Mouse (Mus musculus) embryonic stem cell, embryonic (primary cell): ENCODE data around the gene Sirt6.

Experiments used
- CTCF ChIA-PET, 4 experiments: fragments of 300-600 bp in 2 of 4; fragments of 350-600 bp in 2 of 4; sonication (Branson Sonifier 250); formaldehyde crosslinking; loops; one replicate each; lab custom pipeline; 2022; ENCODE audit warnings: inconsistent platforms in 2 of 4; lab: Charles Lee
- POLR2A ChIA-PET, 4 experiments: fragments of 300-600 bp in 2 of 4; fragments of 350-600 bp in 2 of 4; sonication (Branson Sonifier 250); formaldehyde crosslinking; loops; one replicate each; lab custom pipeline; 2022; ENCODE audit warnings: antibody characterized with exemption in 4 of 4, inconsistent platforms in 1 of 4; lab: Charles Lee

The Sirt6 gene

DNA sequence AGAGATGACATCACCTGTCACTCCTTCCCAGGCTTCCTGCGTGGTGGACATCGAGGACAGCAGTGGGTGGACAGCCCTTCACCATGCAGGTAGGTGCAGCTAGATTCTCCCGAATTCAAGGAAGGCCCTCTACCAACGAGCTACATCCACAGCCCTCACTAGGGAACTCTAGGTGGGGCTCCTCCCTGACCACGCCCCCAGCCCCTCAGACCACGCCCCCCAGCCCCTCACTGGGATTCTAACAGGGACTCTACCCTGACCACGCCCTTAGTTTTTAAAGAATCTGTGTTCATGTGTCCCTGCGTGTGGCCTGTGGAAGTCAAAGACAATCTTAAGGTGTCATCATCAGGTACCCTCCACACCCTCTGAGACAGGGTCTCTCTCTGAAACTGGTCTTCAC, 8.7 kb upstream of the Sirt6 start:
- ChIA-PET POLR2A (interaction anchor here in 2 of 4 experiments (0.5 to 7.2 kb wide), 7 partner anchors 8 to 23 kb away, joined by 3 to 64 read pairs (median 4); partner anchors contain the start of gene Sirt6 (in 1 of the 2)), CTCF (interaction anchor here in 1 of 4 experiments (1.0 kb wide), 1 partner anchor 25 kb away, joined by 3 read pairs; no protein-coding TSS in a partner anchor)

DNA sequence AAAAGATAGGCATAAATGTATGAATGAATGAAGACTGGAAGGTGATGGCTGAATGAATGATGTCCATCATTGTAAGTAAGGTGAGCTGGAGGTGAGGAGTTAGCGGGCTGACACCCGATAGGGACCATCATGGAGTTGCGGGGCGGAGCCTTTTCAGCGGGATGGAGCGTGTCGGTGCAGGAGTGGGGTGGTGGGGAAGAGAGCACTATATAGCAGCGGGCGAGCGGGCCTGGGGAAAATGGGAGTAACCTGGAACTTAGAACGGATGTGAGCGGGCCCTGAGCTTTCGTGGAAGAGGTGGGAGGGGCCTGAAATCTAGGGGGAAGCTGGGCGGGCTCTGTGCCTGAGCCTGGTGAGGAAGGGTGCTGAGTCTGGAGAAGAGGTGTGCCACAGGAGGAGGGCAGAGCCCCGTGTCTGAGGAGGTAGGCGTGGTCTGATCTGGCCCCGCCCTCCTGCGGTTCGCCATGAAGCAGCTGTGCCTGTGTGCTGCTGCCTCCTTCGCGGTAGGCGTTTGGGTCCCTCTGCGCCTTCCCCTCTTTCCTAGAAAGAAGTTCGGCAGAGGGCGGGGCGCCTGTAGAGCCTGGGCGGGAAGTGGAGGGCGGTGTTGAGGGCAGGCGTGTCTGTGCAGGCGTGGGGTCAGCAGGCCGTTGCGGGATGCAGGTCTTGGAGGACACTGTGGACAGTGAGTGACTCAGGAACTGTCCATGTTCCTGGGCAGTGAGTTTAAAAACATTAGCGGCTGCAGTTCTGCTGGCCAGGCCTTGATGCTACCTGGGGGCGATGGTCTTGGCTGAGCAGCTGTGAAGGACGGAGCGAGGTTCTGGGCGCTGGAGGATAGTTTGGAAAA, 5.9 kb upstream of the Sirt6 start:
- ChIA-PET POLR2A (interaction anchor here (0.5 to 7.2 kb wide), 25 partner anchors 9 to 1127 kb away, joined by 3 to 64 read pairs (median 4); partner anchors contain the start of genes Cactin (in 1 of the 4), Gm10778 (in 1 of the 4) and Zfp873 (in 1 of the 4)), CTCF (interaction anchor here in 3 of 4 experiments (0.7 to 1.5 kb wide), 9 partner anchors 9 to 341 kb away, joined by 3 to 6 read pairs (median 3); partner anchors contain the start of gene Pip5k1c (in 1 of the 3))

DNA sequence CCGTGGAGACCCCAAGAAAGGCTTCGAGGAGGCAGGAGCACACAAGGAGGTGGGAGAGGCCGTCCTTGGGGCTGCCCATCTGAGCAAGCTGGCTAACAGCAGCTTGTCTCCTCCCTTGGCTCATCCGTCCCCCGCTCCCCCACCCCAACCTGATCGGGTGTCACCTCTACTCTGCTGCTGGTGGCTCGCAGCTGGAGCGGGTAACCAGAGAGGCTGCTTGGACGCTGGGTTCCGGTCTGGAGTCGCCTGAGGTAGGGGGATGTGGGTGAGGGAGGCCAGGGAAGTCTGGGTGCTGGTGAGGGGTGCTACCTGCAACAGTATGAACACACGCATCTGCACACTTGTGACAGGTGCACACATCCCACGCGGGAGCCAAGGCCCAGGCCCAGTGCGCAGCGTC, 793 bp upstream of the Sirt6 start, which contains the start of gene Ankrd24:
Ankrd24 (plus strand) TSS at position 151 of the 400 bp plus-strand sequence.
- POLR2A ChIA-PET: interaction anchor here in 3 of 4 experiments (1.0 to 6.4 kb wide), 8 partner anchors 13 to 91 kb away, joined by 3 to 54 read pairs (median 10); partner anchors contain the start of gene Gna11 (in 1 of the 3)
- CTCF ChIA-PET: no interaction called here

DNA sequence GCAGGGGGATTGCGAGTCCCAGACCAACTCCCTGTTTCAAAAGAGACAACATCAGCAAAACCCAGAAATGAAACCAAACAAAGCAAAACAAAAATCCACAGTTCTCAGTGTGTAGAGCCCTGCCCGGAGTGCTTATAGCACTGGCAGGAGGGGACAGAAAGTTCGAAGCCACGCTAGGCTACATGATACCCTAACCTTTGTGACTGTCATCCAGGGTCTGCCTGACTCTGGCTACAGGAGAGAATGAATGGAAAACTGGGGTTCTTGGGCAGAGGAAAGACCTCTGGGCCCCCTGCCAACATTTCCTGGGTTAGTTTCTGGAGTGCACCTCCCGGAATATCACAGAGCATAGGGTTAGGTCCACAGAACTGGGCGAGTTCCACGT, 231 bp upstream of the Sirt6 start:
- POLR2A ChIA-PET: interaction anchor here (0.6 to 6.4 kb wide), 18 partner anchors 8 to 307 kb away, joined by 3 to 54 read pairs (median 4); partner anchors contain the start of gene Gna11 (in 1 of the 4)

DNA sequence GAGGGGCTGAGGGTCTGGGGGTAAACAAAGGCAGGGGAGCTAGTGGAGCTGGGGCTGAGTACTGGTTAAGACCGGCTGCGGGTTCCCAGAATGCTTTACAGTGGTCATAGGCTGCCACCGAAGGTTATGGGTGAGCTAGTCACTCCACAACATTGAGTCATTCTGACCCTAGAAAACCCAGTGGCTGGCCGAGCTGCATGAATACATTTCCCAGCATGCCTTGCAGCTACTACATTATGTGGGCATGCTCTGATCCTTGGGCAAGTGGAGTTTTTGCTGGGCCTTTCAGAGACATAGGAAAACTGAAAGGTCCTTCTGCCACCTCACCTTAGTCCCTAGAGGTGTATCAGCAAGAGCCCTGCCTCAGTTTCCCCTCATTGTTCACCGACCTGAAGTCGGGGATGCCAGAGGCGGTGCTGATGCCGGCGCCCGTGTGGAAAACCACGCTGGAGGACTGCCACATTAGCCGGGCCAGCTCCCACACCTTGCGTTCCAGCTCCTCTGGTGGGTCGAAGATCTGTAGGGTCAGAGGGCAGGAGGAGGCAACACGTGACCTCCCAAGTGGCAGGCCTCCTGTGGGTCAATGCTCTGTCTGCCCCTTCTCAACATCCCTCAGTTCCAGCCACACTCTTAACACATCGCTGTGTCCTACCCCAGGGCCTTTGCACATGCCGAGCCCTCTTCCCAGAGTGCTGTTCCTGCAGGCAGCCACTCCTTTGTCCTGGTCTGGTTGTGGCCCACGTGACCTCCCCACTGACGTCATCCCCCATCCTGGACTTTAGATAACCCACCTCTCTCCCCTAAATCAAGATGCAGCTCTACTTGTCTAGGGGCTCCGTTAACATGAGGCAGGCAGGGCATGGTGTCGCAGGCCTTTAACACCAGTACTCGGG, 1.2 kb downstream of the Sirt6 start:
- ChIA-PET CTCF (interaction anchor here in 3 of 4 experiments (0.6 to 3.7 kb wide), 8 partner anchors 21 to 1664 kb away, joined by 3 to 15 read pairs (median 4); partner anchors contain the start of gene Fzr1 (in 1 of the 3)), POLR2A (interaction anchor here (0.5 to 6.4 kb wide), 37 partner anchors 9 to 997 kb away, joined by 3 to 54 read pairs (median 4); partner anchors contain the start of genes 1190007I07Rik (in 1 of the 4), BC025920 (in 1 of the 4), Gm10778 (in 1 of the 4) and Ncln (in 1 of the 4))

More for the DNA sequence above, 231 bp upstream of the Sirt6 start:
- CTCF ChIA-PET: interaction anchor here in 1 of 4 experiments (0.9 to 3.7 kb wide), 2 partner anchors 25 to 77 kb away, joined by 3 to 15 read pairs; no protein-coding TSS in a partner anchor

DNA sequence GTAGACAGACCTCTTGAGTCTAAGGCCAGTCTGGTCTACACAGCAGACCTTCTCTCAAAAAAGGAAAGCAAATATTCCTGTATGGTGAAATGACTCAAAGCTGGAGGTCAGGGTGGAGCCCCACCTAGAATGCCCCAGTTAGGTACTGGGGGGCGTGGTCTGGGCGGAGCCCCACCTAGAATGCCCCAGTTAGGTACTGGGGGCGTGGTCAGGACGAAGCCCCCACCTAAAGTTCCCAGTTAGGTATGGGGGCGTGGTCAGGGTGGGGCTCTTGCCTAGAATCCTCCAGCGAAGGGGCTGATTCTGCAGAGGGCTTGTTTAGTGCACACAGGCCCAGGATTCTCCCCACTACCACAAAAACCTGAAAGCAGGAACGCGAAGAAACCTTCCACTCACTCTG, 4.2 kb downstream of the Sirt6 start:
- CTCF ChIA-PET: interaction anchor here in 2 of 4 experiments (0.6 to 0.9 kb wide), 3 partner anchors 19 to 70 kb away, joined by 3 to 4 read pairs (median 3); no protein-coding TSS in a partner anchor
- POLR2A ChIA-PET: interaction anchor here in 2 of 4 experiments (0.8 to 2.1 kb wide), 15 partner anchors 8 to 505 kb away, joined by 3 to 9 read pairs (median 4); partner anchors contain the start of gene Ncln (in 1 of the 2)

DNA sequence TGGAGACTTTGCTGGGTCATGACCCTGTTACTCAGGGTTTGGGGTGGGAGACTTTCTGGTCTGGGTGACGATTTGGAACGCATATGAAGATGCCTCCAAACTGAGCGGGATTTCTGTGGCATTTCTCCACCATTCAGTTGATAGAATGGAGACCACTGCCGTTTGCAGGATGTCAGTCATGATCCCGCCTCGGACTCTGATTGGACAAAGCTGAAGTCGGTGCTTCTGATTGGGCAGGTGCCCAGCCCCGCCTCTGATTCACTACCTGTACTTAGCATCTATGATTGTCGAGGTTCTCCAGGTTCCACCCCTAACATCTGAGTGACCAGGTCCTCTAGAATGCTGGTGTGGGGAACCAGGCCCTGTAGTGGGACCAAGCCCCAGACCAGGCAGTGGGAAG, 6.8 kb downstream of the Sirt6 start:
- POLR2A ChIA-PET: interaction anchor here in 2 of 4 experiments (0.6 to 1.6 kb wide), 5 partner anchors 13 to 137 kb away, joined by 3 to 6 read pairs (median 4); no protein-coding TSS in a partner anchor

DNA sequence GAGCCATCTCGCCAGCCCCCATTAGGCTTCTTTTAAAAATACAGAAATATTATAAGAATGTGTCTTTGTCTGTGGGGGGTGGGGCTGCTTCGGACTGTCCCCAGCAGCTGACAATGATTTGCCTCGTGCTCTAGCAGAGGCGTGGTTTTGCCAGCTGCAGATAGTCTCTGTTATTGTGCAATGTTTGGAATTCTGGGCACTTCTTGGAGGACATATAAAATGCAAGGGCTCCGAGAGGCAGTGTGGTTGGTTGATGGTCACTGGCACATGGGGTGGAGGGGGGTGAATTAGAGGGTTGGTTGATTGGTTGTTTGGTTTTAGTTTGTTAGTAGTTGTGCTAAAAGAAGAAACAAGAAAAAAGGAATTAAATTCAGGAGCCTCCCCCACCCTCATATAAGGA, 7.6 kb downstream of the Sirt6 start:
- ChIA-PET CTCF (interaction anchor here in 1 of 4 experiments (1.0 to 1.7 kb wide), 2 partner anchors 18 to 69 kb away, joined by 3 to 4 read pairs; no protein-coding TSS in a partner anchor), POLR2A (interaction anchor here in 2 of 4 experiments (1.2 to 1.6 kb wide), 2 partner anchors 14 to 23 kb away, joined by 6 read pairs; no protein-coding TSS in a partner anchor)

More for the DNA sequence above, 6.8 kb downstream of the Sirt6 start:
- CTCF ChIA-PET: interaction anchor here in 1 of 4 experiments (1.0 to 1.7 kb wide), 2 partner anchors 17 to 70 kb away, joined by 3 to 4 read pairs; no protein-coding TSS in a partner anchor

DNA sequence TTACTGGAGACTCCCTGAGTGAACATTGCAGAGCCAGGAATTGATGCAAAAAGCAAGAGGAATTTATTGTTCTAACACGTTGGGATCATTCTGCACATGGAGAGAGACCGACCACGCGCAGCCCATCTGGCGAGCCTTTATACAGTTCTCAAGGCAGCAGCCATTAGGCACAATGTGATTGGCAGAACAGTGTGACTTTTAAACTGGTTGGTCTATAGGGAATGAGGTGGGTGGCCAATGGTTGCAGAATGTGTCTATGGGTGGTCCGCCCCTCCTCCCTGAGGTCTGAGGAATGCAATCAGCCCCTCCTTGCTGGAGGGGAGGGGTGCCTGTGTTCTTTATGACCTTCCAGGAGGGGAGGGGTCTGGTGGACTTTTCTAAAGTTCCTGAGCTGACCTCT, 12.1 kb downstream of the Sirt6 start:
- CTCF ChIA-PET: interaction anchor here in 3 of 4 experiments (0.9 to 1.7 kb wide), 4 partner anchors 11 to 71 kb away, joined by 3 to 4 read pairs (median 3); partner anchors contain the start of gene Gna11 (in 1 of the 3)

DNA sequence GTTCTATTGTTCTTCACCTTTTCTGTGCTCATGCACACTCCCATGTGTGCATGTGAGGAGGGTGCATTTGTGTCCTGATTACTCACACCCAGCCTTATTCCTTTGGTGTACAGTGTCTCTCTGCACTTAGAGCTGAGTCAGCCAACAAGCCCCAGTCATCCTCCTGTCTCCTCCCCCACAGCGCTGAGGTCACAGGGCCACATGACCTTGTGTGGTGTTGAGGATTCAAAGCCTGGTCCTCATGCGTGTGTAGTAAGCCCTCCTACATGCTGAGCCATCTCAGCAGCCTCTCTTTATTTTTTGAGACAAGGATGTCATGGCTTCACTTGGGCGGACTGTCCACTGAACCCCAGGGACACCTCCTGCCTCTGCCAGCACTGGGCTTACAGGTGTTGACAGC, 14.8 kb downstream of the Sirt6 start:
- ChIA-PET POLR2A (interaction anchor here in 3 of 4 experiments (0.6 to 1.6 kb wide), 6 partner anchors 10 to 48 kb away, joined by 3 to 7 read pairs (median 3); no protein-coding TSS in a partner anchor), CTCF (interaction anchor here in 1 of 4 experiments (0.5 to 1.1 kb wide), 3 partner anchors 48 to 324 kb away, joined by 3 to 4 read pairs (median 3); no protein-coding TSS in a partner anchor)

More for the DNA sequence above, 12.1 kb downstream of the Sirt6 start:
- POLR2A ChIA-PET: interaction anchor here in 3 of 4 experiments (0.7 to 4.9 kb wide), 12 partner anchors 9 to 50 kb away, joined by 3 to 47 read pairs (median 4); partner anchors contain the start of genes BC025920 (in 2 of the 3), Sirt6 (in 2 of the 3) and Ankrd24 (in 1 of the 3)

DNA sequence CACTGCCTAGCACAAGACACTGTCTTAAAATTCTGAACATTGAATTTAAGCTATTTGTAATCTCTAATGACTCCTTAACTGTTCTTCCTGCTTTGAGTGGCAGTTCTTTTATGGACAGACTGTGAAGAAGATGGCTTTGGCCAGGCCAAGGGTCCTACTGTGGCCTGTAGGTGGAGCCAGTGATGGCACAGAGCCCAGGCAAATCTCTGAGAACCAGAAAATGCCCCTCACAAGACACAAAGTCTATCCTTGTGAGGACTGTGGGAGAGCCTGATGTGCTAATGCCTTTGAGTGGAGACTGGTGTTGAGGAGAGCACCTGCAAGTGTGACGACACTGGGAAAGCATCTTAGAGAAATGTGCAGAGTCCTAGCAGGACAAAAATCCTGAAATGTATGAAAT, 19.3 kb downstream of the Sirt6 start:
- CTCF ChIA-PET: no interaction called here
- POLR2A ChIA-PET: interaction anchor here in 1 of 4 experiments (1.9 kb wide), 1 partner anchor 15 kb away, joined by 4 read pairs; no protein-coding TSS in a partner anchor

DNA sequence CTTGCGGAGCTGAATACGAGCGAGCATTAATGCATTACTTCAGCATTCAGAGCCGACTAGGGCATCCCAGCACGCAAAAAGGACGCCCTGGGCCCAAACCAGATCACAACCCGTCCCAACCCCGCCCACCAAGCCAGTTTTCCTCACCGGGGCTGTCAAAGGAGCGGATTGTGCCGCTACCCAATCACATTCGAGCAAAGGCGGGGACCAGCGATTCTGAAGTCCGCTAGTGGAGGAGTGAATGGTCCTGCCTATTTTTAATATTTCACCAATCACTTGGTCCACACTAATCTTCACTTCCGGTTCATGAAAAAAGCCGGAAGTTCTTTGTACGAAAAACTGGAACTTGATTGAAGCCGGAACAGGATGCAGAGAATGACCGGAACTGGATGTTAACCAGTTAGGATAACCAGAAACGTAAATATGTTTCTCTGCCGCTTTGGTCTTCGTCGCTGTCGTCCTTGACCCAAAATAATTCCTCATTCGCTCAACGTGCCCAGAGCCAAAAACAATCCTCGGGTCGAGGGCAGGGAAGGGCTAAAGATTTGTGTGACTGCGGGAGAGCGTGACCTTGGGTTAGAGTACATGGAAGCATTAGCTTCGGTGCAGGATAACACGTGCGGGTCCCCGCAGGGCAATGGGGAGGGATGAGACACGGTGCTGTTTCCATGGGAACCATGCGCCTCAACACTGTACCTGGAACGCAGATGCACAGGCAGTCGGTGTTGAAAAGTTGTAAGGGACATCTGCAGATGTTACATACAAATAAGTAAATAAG, 21.4 kb downstream of the Sirt6 start, which contains the start of gene BC025920:
BC025920 (plus strand) TSS at position 297 of the 778 bp plus-strand sequence.
- CTCF ChIA-PET: interaction anchor here in 2 of 4 experiments (0.8 to 4.9 kb wide), 8 partner anchors 12 to 1754 kb away, joined by 3 to 97 read pairs (median 6); partner anchors contain the start of genes D10Wsu102e (in 1 of the 2) and Tle2 (in 1 of the 2)
- POLR2A ChIA-PET: interaction anchor here in 3 of 4 experiments (0.7 to 2.5 kb wide), 13 partner anchors 9 to 98 kb away, joined by 3 to 7 read pairs (median 4); partner anchors contain the start of gene Aes (in 1 of the 3)

DNA sequence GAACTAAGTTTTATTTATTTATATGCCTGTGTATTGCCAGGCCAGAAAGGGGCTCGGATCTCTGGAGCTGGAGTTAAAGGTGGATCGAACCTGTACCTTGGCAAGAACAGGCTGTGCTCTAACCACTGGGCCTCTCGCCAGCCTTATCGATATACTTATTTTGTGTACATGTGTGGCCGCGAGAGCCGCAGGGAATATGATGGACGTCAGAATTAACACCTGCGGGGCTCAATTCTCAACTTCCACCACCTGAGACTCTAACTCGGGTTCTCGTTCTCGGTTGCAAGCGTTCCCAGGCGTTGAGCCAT, 22.0 kb downstream of the Sirt6 start:
- CTCF ChIA-PET: interaction anchor here in 3 of 4 experiments (0.8 to 4.9 kb wide), 17 partner anchors 12 to 1754 kb away, joined by 3 to 97 read pairs (median 4); partner anchors contain the start of genes Tle2 (in 2 of the 3), D10Wsu102e (in 1 of the 3) and Timm13 (in 1 of the 3)
- POLR2A ChIA-PET: interaction anchor here in 3 of 4 experiments (0.7 to 2.5 kb wide), 15 partner anchors 9 to 97 kb away, joined by 3 to 8 read pairs (median 4); partner anchors contain the start of genes Aes (in 1 of the 3) and Sirt6 (in 1 of the 3)

DNA sequence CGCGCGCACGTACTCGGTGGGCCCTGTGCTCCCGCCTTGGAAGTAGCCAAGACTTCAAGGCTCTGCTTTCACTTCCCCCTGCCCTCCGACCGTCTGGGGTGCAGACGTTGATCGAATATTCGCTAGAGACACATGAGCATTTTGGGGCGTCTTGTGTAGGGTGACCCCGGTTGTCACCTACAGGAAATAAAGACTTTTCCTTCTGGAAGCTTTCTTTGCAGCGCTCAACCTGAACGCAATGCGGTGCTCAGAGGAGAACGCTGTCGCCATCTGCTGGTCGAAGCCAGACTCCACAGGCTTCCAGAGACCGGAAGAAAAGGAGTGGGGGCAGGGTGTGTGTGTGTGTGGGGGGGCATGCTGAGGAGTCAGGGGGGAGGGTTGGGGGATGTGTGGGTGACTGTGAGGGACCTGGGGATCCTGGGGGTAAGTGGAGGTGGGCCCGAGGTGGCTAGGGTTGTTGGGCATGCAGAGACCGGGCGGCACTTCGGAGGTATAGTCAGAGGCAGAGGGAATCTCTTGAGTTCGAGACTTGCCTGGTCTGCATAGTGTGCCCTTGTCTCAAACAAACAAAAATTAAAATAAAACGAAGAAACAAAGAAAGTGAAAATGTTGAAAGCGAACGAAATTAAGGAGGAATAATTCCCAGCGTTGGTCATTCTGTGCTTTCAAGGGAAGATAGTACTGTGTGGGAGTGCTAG, 22.5 kb downstream of the Sirt6 start:
- ChIA-PET CTCF (interaction anchor here (0.5 to 4.9 kb wide), 40 partner anchors 9 to 1755 kb away, joined by 3 to 97 read pairs (median 4); partner anchors contain the start of genes Tle2 (in 2 of the 4), D10Wsu102e (in 1 of the 4) and Timm13 (in 1 of the 4)), POLR2A (interaction anchor here in 3 of 4 experiments (0.7 to 2.6 kb wide), 24 partner anchors 10 to 1254 kb away, joined by 3 to 12 read pairs (median 4); partner anchors contain the start of genes Aes (in 1 of the 3) and Sirt6 (in 1 of the 3))
